Mouse (Mus musculus) layer of hippocampus, adult 9-11 months (tissue): ENCODE measurements around the gene Gm28168.
"Not testable (repeated sequence)": the region's sequence is repeated elsewhere in the genome, so short reads cannot be mapped to it uniquely, and the experiment has no call there.

Source experiments
- DNase-seq: peaks from one replicate; pipeline ENCODE4 v3.0.0; 2022

The Gm28168 gene

GRCm38 (mm10) chr1:117927715-117928114, at the start of gene Gm28168:
Gene Gm28168 (plus strand): TSS chr1:117928015.
- not testable (repeated sequence) for DNase-seq

- no peak for DNase-seq
Observed at GRCm38 (mm10) chr1:117965639-117966038, 37.8 kb downstream of the Gm28168 start, which contains the start of gene Gm7145. Gene Gm7145 (plus strand): TSS chr1:117965939.
